Mouse (Mus musculus) 3134 (cell line): ENCODE measurements around the gene C730034F03Rik.

Experiments
- DNase-seq: peaks from one replicate; pipeline ENCODE4 v3.0.0-alpha.2; 2011; ENCODE audit warnings: low spot score; ENCODE audit not compliant: insufficient read length; ENCODE audit errors: extremely low read depth

C730034F03Rik gene

DNA sequence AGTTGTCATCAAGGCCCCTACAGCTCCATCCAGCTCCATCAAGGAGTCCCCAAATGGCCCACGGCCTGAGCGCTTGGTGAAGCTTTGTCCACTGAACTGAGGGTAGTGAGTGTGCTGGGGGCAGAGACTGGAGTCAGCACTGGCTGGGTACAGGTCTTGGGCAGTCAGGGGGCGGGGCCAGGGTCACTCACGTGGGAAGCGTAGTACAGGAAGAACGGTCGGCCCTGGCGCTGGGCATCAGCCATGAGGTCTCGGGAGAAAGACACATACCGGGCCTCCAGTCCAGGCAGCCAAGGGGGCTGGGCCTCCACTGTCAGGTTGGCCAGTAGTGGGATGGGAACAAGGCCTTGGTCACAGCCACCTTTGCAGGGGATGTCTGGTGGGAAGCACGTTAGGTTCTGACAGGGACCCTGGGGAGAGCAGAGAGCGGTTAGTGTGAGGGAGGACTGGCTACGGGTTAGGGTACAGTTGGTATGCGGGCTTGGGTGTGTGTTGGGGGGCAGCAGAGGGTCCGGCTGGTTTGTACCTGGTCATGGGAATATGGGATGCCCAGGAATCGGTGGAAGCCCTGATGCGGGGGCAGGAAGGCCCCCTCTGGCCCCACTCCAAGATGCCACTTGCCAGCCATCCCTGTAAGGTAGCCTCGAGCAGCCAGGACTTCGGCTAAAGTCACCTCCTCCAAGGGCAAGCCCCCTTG is 45.4 kb downstream of the C730034F03Rik start:
- no peak for DNase-seq

GRCm38 (mm10) chr15:89475293-89475600 is 45.9 kb downstream of the C730034F03Rik start:
- DNase-seq: no peak

DNA sequence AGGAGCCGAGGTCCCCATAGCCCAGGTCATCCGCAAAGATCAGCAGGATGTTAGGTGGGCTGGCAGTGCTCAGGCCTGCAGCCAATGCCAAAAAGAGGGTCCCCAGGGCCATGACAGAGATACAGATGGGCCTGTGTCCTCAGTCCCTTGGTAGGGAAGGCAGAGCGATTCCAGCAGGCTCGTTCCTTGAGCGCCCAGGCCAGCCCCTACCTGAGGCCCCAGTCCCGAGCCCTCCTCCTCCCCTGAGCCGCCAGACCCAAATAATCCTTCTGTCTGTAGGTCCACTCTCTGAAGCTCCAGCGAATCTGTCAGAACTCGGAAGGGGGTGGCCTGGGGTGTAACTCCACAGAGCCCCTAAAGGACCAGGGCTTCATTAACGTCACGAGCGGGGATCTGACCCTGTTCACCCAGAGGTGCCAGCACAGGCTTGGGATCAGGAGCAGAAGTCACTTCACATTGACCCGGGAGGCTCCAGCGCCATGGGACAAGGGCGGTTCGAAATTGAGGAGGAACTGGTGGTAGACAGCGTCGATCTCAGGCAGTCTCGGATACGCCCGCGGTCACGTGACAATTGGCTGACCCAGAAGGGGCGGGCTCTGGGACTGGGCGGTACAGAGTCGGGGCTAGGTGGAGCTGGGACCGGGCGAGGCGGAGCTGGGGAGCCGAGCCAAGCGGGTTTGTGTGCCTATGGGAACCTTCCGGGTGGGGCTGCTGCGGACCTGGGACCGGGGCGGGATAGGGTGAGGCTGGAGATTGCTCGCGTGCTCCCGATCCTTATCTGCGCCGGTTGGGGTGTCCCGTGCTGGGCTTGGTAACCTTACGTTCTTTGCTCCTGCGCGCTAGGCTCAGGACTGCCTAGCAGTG is 46.5 kb downstream of the C730034F03Rik start:
- DNase-seq: peak; percentile 95

- DNase-seq: no peak
Observed at GRCm38 (mm10) chr15:89476475-89476815, 47.1 kb downstream of the C730034F03Rik start.

GRCm38 (mm10) chr15:89477091-89477491 is 47.7 kb downstream of the C730034F03Rik start, which contains the start of gene Arsa:
Gene Arsa (minus strand): TSS chr15:89477425.
- DNase-seq: no peak

DNA sequence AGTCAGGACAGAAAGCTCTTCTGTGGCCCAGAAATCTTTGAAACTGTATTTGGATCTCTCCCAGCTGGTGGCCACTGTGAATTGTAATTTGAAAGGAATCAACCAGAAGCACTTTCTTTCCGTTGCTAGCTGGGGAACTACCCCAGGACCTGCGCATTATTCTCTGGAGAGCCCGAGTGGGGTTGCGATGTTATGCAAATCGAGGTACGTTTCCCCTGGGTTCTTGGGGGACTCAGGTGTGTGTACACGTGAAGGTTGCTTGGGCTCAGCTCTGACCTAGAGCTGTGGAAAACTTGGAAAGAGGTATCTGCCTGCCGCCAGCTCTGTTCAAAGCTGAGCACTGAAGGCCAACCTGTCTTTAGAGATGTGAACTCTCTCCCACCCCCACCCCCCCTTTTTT is 48.4 kb downstream of the C730034F03Rik start:
- no peak for DNase-seq

- DNase-seq: no peak
Observed at GRCm38 (mm10) chr15:89478622-89479021, 49.2 kb downstream of the C730034F03Rik start.
